Mouse (Mus musculus): ENCODE measurements at regions not wholly inside any gene's neighbourhood (a gene's known extent, or its start where the extent isn't known, plus 50 kb on each side); places are given as distances from the start of the nearest gene placed in this dataset.

DNA sequence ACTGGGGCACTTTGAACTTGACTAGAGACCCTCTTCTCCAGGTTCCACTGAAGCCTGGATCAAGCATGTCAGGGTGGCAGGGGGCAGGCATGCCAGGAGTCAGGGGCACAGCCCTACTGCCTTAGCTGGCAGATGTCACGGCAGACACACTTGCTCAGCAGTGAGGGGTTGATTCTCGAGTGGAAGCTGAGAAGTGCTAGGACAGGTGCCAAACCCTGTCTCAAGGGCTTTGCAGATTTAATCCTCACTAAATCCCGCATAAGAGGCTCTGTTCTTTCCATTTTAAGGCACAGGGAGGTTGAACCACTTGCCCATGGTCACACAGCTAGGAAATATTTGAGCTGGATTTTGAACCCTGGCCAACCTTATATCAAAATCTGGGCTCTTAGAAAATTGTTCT lies 223.5 kb upstream of the Mvb12b start:
- no peak for DNase-seq

DNA sequence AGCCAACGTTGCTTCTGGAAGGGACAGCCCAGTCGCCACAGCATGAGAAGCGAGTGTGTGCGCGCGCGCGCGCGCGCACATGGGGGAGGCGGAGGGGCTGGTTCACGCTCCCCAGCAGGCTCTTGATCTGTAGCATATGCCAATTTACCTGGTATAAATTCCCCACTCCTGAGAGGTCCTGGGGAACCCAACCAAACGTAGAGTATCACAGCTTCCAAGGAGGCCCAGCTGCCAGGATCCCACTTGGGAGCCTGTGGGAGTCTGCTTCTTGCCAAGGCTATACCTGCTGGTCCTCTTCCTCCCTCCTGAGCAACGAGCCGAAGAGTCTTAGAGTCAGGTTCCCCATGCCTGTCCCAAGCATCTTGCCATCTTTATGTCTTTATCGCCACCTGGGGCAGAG lies 222.8 kb upstream of the Mvb12b start:
- no peak for DNase-seq

DNA sequence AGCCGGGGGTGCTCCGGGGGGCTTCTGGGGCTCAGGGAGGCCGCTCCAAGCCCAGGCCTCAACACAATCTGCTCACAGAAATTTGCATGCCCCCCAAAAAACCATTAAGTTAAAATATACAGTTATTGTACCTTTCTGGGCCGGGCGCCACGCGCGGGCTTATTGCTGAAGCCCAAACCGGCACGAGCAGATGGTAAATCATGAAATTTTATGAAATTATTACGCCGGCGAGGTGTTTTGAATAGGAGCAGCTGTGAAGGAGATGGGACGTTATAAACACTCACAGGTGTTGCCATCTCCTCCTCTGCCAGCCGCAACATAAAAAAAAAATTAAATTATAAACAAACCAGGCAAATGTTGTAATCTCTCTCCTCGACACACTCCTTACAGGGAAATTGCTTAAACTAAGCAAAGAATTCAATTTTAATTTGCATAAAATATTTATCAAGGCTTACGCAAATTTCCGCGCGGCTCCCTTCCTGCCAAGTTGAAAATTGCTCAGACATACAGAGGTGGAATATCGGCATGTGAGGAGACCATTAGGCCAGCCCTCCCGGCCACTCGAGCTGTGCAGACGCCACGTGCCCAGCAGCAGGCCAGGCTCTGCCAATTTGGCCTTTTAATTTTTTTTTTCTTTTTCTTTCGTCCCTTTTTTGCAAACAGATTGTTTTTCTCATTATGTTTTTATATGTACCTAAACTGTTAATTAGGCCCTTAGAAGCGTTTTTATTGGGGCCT lies 220.0 kb upstream of the Mvb12b start:
- no peak for DNase-seq

DNA sequence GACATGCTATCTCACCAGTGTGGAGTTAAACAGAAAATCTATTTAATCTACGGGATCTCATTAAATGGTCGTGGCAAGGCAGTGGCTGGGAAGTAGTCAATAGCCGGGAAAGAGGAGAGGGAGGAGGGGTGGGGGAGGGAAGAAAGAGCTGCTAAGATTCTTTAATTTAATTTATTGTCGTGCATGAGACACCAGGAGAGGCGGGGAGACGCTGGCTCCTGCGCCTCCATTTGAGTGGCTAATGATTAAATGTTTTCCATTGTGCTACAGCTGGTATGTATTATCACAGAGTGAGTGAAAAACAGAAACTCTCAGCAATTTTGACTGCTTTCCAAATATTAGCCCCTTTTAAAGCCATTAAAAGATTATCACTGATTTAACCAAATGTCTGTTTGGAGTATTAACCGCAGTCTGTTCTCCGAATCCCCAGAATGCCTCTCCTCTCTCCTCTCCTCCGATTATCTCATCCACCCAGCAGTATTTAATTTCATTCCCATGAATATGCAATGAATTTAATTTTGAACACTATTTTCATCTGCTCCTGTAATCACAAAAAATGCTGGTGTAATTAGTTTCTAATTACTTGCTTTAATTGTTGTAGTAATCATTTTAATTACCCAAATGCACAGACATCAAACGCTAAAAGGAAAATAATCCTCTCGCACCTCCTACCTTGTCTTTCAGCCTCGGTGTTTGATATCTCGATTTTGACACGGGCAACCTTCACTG lies 219.3 kb upstream of the Mvb12b start:
- no peak for DNase-seq

DNA sequence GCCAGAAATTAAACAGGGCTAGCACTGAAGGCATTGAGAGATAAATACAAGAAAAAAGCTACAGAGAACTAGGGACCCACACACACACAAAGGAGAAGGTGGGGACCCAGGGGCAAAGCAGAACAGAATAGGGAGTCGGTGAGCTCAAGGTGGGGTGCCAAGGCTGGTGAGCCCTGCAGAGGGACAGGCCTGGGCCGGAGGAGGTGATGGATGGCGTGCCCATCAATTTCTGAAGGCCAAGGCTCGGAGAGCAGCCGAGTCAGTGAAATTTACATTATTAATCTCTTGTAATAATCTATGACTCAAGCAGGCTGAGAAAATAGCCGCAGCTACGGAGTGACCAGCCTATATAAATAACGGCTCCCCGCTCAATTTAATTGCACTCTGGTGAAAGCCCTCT lies 218.5 kb upstream of the Mvb12b start:
- no peak for DNase-seq

DNA sequence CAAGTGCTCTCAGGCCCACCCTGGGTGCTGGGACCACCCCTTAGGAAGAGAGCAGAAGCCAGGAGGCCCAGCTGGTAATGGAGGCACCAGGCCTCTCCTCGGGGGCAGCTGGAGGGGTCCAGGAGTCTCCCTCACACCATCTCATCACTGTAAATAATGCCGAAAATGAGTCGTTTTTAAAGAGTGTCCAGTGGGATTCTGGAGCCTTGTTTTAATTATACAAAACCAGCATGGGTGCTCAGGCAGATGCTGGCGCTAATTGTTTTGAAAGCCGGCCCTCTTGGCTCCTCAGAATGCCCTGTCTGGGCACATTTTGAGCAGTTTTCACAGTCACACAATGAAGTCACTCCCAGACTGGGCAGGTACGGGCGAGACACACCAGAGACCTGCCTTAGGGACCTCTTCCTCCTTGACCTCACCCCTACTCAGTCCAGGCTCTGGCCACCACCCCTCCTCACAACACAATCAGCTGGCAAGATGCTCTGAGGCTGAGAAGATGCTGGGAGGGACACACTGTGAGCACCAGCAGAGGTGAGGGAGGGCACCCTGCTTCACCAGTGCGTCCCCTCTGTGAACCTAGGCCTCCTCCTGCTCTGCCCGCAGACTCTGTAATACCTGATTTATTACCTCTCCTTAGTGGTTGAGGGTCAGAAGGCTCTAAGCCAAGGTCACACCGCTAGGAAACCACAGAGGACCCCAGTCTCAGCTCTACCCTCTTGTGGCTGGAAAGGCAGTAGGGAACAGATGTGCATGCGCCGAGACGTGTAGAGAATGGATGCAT lies 217.7 kb upstream of the Mvb12b start:
- no peak for DNase-seq

DNA sequence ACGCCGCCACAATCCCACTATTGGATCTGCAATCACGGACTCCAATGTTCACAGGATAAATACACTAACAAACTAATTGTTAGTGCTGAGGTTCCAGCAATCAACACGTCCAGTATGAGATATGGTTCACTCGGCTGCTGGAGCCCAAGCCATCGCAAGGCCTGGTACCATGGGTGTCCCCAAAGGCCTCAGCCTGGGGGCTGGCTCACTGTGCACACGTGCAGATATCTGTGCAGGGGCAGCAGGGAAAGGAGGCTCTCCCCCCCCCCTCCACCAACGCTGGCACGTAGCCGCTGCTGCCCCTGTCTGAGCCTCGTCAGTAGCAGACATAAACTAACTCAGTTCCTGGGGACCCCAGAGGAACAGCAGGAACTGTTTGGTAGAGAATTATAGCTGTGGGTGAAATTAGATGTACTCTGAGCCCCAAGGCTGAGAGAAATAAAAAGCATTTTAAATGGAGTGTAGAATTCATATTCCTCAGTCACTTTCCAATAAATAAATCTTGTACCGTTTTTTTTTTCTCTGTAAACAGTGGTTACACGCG lies 210.3 kb upstream of the Mvb12b start:
- DNase-seq: no peak

DNA sequence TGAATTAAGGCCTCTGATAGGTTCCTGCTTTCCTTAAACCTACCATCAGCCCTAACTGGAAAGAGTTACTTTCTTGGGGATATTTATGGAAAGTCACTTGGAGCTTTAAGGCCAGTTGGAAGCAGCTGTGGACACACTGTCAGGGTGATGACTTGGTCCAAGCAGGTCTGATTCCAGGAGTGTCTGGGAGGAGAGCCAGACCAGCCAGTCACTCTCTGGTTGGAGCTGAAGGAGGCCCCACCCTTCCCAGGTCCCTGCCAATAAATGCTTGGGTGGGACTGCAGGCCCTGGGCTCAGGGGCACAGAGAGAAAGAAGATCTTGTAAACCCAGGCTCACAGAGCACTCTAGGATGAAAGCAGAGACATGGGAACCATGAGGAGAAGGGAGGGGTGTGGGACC lies 208.8 kb upstream of the Mvb12b start:
- no peak for DNase-seq

DNA sequence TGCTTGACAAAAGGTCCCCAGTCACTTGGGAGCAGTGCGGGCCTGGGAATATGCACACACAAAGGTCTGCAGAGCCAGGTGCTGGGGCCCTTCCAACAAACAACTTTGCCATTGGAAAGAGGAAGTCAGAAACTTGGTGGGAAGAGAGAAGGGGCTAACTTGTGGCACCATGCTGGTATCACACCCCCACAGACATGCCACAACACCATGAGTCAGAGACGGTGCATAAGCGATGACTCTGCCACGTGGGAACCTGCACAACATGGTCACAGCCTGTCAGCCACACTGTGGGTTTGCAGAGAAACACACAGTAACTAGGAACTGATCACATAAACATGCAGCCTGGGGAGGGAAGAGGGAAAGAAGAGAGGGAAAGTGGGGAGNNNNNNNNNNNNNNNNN lies 201.1 kb upstream of the Mvb12b start:
- no peak for DNase-seq

DNA sequence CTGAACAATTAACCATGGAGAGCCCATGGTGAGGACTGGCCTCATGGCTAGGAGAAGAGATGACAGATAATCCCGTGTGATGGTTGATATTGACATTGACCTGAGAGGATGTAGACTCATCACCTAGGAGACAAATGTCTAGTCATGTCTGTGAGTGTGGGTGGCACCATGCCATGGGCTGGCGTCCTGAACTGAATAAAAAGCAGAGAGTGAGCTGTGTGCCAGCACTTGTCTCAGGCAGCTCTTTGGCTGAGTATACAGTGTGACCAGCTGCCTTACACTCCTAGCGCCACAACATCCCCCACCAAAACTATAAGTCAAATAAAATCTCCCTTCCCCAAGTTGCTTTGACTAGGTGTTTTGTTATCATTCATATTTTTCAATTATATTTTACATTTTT lies 198.4 kb upstream of the Mvb12b start:
- no peak for DNase-seq

DNA sequence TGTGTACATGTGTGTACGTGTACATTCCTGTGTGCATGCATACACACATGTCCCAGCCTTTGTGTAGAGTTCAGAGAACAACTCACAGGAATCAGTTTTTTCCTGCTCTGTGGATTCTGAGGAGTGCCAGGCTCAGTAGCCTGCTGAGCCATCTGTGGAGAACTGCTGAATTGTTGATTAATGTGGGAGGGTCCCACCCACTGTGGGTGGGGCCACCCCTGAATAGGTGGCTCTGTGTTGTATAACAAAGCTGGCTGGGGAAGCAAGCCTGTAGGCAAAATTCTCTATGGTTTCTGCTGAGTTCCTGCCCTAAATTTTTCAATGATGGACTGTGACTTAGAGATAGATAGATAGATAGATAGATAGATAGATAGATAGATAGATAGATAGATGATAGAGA lies 196.8 kb upstream of the Mvb12b start:
- no peak for DNase-seq

DNA sequence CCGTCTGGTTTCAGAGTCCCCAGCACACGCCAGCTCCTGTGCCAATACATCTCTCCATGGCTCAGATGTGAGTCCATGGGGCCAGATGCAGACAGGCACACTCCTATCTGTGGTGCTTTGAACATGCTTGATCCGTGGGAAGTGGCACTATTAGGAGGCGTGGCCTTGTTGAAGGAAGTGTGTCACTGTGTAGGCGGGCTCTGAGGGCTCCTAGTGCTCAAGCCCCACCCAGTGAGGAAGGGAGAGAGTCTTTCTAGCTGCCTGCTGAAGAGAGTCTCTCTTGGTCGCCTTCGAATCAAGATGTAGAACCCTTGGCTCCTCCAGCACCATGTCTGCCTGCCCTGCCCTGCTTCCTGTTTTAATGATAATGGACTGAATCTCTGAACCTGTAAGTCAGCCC lies 194.7 kb upstream of the Mvb12b start:
- DNase-seq: no peak

DNA sequence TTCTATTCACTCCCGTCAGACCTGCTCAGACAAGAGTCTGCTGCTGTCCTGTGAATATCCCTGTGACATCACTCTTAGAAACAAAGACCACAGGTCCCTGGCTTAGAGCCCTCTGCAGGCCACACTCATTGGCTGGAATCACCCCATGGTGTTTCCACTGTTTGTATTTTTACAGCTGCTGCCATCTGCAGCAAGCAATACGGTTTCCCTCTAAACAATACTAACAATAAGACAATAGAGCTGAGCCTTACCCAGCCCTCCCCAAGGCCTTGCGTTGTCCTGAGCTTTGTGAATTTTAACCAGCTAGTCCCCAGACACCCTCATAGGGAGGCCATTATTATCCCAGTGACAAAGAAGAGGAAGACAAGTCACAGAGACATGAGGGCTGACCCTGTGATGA lies 192.4 kb upstream of the Mvb12b start:
- no peak for DNase-seq

DNA sequence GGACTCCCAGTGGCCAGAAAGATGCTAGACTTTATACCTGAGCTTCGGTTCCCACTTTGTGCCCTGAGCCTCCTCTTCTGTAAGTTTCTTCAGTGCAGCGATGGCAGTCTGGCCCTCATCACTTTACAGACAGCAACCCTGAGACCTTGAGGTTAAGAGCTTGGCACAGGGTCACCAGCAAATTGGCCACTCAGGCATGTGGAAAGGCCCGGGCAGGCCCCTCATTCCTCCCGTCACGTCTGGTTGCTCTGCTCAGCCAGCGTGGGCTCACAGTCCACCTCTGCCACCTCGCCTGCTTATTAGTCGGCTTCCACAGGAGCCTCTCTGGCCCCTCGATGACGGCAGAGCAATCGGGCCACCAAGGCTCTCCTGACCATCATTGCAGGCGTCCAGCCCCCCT lies 191.5 kb upstream of the Mvb12b start:
- DNase-seq: no peak

DNA sequence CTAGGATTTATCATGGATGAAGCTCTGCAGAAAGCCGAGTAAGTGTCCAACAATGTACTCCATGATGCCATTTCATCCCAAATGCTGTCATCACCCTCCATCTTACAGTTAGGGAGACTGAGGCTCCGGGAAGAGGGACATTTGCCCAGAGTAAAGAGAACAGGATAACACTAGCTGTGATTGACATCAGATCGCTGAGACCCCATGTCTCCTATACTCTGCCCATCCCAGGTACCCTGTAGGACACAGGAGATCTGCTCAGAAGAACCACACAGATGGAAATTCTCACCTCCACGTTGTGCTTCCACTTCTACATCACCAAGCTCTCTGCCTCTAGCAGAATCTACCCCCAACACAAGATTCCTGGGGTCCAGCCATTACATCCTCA lies 191.1 kb upstream of the Mvb12b start:
- no peak for DNase-seq

DNA sequence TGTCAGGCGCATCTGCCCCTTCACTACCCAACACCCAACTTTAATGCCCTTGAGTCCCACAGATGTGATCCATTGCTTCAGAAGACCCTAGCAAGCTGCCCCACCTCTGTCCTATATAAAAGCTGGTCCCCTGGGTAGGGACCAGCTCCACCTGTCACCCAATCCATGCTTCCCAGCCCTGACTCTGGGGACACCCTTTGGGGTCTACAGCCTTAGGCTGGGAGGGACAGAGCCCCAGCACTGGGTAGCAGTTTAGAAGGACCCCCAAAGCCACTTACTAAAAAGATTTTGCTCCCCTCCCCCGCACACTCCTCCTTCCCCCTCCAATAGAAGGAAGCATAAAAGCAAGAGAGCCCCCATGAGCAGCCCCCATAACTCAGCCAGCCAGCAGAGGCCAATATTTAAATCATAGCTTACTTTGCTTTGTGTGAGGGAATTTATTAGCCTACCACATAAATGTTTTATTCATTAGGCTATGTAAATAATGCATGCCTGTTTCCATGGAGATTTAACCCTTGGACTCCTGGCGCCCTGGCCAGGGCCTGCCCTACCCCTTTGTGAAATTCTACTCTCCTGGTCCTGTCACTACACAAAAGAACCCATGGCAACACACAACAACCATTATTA lies 190.6 kb upstream of the Mvb12b start:
- no peak for DNase-seq

DNA sequence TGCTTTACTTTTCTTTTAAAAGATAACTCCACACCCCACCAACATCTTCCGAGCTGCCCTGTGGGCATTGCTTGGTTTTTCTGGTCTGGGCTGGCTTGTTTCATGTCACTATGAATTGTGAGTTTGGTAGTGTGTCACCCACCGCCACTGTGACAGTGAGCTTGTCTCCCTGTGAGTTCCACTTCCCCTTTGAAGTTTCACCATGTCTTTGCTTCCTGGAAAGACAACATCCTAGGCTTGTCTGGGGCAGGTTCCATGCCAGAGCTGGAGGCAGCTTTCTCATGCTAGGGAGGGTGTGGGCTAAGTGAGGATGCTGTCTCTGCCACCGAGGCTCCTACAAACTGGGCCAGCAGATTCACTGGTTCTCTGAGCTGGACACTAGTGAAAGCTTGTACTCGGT lies 188.6 kb upstream of the Mvb12b start:
- no peak for DNase-seq

DNA sequence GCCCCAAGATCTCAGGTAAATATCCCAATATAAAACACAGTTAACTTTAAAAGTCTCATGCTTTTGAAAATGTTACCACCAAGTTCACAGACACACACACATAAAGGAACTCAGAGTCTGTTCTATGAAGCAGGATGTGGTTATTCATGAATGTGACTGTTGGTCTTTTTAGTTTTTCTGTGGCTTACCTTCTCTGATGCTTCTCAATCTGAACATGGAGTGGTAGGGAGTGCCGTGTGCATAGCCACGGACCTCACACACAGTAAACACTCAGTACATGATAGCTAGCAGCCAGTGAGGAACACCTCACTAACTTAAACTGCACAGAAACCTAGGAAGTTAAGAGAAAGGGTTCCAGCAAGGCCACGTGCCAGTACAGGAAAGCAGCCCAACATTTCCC lies 186.3 kb upstream of the Mvb12b start:
- peak; percentile 24 for DNase-seq

DNA sequence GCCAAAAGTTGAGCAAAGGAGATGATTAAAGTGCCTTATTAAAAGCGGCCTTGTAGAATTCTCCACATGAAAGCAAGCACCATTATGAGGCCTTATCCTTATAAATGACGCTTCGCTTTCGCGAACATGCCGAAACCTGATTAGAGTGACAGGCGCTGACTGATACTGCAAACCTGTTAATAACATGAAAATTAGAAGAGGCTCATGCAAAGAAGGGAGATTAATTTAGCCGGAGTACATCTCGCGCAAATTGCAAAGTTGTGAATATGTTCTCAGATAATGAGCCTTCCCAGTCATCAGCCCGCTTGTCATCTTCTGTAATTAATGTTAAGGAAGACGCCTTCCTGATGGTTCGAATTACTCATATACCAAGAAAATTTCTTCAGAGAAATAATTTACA lies 177.8 kb upstream of the Mvb12b start:
- no peak for DNase-seq

DNA sequence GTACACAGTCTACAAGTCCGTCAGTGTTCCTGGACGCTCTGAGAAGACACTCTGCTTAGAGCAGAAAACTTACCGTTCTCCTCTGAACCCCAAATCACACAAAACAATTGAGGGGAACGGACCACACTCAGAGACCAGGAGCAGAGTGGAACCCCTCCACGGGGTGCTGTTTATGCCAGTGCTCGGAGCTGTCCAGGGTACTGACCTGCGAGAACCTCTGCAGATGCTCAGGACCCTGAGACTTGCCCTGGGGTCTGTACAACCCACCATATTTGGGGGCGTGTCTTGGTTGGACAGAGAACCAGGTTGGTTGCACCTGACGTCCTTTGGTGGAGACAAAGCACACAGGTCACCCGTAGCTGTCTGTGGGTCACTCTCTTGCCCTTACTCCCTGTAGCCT lies 177.3 kb upstream of the Mvb12b start:
- DNase-seq: peak; percentile 64

DNA sequence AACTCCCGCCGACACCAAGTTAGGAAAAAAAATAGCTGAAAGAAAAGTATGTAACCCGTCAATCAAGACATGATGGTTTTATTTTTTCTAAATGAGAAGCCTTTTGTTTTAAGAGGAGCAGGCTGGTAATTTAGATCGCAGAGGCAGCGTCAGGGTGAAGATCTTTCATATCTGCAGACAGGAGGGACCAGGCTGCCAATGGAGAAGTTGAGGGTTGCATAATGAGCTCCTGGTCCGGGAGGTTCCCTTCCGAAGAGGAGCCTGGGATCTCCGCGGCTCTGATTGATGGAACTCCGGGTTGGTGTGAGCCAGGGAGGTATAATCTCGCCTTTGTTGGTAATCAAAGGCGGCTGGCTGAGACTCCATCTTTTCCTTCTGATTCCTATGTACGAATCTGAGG lies 168.8 kb upstream of the Mvb12b start:
- no peak for DNase-seq

DNA sequence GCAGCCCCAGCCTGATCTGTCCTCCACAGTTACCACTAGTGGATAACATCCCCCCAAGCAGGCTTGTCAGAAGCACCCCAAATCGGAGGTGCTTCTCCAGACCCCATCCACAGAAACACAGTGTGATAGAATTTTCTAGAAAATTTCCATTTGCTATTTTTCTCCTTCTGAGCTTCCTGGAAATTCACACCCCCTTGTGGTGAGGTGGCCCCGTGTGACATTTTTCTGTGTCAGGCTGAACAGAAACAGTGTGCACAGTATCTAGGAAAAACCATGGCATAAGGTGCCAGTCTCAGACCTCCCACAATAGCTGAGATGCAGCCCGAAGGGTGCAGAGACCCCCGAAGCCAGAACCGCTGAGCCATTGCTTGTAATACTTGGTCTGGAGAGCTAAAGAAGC lies 155.3 kb upstream of the Mvb12b start:
- DNase-seq: peak; percentile 21

DNA sequence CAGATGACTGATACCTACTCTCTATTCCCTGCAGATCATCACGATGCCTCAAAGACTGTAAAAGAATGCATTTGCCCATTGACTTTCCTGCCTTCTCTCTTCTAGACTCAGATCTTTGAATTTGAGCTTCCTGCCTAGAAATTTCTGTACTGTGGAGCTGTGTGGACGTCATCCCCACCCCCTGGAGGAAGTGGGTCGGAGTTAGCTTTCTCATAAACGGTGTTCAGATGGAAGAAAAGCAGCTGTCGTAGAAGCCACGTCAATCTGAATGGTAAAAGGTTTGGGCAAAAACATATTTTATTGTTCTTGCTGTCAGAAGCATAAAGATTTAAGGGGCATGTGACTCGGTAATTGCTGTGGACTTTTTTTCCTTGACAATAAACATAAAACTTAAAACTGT lies 154.6 kb upstream of the Mvb12b start:
- peak; percentile 53 for DNase-seq
